Mouse (Mus musculus) urinary bladder, postnatal 10 days (tissue): ENCODE results near the gene Pigyl.
"Not testable (repeated sequence)": the region's sequence is repeated elsewhere in the genome, so short reads cannot be mapped to it uniquely, and the experiment has no call there.

Experiments
- DNase-seq: peaks from one replicate; pipeline ENCODE4 v3.0.0; 2022; ENCODE audit warnings: low spot score

Pigyl gene

DNA sequence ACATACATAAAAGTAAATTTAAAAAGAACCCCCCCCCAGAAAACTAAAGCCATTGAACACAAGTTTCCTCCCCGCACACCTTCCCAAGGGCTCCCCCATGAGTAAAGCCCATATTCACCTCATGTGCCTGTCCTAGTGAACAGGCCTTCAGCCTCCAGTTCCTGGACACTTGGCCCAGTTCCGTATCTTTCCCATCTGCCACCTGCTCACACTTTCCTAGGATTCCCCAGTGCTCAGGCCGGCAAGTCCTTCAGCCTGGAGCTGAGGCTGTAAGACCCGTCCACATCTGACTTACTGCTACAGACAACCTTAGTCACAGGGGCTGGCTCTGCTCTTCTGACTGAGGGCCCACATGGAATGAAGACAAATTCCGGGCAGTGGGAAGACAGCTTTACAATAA, 16.9 kb upstream of the Pigyl start:
- no peak for DNase-seq

DNA sequence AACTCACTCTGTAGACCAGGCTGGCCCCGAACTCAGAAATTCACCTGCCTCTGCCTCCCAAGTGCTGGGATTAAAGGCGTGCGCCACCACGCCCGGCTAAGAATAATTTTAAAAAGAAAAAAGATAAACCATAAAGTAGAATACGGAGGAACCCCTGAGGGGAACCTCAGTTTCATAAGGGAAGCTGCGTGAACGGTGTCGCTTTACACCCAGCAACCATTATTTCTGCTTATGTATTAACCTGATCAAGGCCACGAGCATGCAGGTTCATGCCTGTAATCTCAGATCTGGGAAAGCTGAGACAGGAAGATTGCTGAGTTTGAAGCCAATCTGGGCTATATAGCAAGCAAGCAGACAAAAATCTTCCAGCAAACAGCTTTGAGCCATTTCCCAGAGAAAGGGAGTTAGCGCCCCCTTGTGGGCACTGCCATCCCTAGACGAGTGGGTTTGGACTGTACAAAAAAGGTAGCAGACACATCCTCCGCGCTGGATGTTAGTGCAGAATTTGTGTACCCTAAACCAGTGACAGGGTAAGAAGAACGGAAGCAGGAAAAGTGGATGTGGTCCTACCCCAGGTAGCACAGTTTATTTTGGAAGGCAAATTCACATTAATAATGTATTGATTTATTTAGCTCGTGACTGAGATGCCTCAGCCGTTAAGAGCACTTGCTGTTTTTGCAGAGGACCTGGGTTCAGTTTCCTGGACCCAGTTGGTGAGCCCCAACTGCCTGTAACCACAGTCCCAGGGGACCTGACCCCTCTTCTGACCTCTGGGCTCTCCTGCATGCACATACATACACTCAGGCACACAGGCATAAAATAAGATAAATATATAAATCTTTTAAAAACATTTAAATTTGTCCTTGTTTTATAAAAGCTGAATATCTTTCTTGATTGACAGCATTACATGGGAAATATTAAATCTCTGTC, 13.3 kb upstream of the Pigyl start:
- peak; percentile 63 for DNase-seq

GRCm38 (mm10) chr9:22144304-22144965, 12.2 kb upstream of the Pigyl start:
- no peak for DNase-seq

DNA sequence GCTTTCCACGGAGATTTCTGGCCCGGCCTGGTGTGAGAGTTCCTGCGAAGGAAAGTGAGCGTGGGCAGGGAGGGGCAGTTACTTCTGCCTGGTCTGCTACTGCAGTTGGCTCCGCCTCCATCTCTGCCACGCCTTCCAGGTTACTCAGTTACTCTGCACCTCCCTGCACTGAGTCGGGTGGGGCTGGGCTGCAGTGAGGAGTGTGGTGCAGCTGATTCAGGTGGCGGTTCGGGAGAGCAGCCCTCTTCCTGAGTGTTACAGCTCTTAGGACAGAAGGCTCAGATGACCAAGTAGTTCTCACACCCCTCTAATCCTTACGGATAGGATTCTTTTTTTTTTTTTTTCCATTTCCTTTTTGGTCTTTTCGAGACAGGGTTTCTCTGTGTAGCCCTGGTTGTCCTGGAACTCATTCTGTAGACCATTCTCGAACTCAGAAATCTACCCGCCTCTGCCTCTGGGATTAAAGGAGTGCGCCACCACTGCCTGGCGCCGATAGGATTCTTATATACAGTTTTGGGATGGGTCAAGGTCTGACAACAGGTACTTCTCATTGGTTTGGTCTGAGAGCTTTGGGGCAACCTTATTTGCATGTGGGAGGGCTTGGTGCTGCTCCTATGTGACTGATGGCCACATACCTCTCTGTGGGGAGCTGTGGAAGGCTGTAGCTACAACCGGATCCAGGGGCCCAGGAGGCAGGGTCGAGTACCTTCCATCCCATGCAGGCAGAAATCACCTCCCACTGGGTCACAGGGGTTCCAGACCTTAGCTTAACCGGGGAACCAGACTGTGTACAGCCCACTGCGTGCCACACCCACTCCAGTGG, 7.0 kb upstream of the Pigyl start:
- DNase-seq: no peak

DNA sequence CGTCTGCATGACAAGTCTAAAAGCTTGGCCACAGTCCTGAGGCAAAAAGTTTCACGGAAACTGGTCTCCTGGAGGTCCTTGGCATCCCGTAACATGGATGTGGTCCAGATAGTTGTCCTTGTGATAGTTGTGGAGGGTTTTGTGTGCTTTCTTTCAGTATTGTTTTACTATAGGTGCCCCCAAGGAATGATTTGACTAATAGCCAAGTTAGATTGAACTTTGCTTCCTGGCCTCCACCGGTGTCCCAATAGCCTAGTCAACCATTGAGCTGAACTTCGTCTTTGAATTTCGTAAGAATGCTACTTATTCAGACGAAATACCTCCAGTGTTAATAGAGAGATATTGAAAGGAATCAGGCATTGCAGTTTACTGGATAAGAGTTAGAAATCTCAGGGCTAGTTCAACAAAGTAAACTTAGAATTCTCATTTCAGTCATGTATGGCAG, 6.4 kb upstream of the Pigyl start:
- DNase-seq: not testable (repeated sequence)

GRCm38 (mm10) chr9:22150946-22151345, 5.7 kb upstream of the Pigyl start:
- no peak for DNase-seq

GRCm38 (mm10) chr9:22153810-22154209, 2.8 kb upstream of the Pigyl start:
- no peak for DNase-seq

DNA sequence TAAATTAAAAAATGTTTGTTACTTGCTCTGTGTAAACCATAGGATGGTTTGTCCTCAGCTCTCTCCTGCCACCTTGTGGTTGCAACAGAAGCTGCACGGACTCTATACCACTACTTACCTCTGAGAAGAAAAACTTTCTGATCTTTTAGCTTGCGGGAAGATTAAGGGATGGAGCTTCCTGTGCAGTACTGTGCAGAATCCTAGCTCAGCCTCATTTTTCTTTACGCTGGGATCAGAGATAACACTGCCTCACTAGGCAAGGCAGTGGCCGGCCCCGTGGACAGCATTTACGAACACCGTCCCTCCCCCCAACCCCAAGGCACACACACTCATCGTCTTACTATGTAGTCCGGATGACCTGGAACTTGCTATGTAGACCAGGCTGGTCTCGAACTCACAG, 1.0 kb upstream of the Pigyl start:
- DNase-seq: no peak

DNA sequence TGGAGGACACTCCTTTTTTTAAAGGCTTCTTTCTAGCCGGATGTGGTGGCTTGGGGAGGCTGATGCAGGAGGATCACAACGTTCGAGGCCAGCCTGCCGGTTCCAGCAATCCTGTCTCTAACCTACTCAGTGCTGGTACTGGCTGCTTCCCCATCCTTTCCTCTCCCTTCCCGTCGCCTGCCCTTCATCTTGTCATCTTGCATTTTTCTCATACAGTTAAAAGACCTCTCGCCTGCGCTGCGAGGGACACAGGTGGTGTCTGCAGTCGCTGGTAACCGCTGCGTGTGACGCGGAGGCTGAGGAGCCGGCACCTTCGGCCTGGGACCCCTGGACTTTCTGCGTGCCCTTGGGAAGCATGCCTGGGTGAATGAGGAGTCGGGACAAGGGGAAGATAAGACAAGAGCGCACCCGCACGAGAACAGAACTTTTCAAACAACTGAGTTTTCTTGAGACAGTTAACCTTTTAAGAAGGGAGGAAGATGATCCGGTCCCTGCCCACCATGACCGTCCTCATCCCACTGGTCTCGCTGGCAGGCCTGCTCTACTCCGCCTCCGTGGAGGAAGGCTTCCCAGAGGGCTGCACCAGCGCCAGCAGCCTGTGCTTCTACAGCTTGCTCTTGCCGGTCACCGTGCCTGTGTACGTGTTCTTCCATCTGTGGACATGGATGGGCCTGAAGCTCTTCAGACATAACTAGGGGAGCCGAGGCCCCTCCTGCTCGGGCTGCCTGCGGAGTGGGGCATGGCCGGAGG, 1.0 kb downstream of the Pigyl start:
- no peak for DNase-seq

GRCm38 (mm10) chr9:22161299-22161698, 4.7 kb downstream of the Pigyl start:
- no peak for DNase-seq

GRCm38 (mm10) chr9:22162305-22162704, 5.7 kb downstream of the Pigyl start:
- no peak for DNase-seq

DNA sequence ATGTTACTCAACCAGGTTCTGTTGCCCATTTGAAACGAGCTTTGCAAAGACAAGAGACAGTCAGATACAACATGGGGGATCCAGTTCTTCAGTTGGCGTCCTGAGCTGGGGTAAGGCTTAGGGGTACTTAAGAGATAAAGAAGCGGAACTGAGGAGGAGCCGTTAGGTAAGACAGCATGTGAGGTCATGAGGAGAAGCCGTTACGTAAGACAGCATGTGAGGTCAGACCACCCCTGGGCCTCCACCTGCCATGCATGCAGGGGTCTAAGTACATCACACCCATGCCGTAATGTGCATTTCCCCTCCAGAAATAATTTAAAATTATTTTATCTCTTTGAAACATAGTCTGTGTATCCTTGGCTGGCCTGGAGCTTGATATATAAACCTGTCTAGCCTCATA, 6.3 kb downstream of the Pigyl start:
- DNase-seq: no peak

DNA sequence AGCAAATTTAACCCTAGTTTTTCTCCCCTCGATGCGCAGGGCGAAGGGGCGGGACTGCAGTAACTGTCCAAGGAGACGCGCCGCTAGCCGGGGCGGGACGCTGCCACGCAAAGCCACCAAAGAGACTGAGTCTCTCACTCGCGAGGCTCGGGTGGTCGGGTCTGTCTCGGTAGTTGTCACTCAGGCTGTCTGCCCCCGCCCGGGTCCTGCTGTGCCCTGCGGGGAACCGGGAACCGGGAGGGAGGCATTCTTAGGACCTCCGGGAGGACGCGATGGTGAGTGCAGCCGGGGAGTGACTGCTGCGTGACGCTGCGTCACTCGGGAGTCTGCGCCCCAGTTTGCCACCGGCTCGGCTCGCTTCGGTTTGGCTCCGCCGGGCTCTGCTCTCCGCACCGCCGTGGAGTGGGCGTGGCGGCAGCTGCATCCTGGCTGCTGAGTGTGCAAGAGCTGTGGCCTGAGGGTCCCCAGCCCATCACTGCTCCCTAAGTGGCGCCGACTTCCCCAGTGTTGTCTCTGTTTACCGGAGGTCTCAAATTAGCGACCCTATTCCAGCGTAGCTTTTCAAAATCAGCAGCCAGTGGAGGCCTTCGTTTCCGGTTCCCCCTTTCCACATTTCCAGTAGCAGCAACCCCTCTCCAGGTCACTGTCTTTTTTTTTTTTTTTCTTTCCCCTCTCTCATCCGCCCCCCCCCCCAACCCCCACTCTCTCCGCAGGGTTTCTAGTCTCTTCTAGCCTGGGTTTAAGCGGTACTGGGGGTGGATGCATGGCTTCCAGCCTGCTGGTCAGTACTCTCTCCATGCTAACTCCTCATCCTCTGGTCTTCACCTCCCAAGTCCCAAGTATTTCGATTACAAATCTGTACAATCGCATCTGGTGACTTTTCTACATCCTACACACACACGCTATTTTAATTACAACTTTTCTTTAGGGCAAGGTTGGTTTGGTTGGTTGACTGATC, 8.3 kb downstream of the Pigyl start:
- DNase-seq: no peak

- DNase-seq: no peak
These were observed 9.3 kb downstream of the Pigyl start for GRCm38 (mm10) chr9:22165964-22166363.

DNA sequence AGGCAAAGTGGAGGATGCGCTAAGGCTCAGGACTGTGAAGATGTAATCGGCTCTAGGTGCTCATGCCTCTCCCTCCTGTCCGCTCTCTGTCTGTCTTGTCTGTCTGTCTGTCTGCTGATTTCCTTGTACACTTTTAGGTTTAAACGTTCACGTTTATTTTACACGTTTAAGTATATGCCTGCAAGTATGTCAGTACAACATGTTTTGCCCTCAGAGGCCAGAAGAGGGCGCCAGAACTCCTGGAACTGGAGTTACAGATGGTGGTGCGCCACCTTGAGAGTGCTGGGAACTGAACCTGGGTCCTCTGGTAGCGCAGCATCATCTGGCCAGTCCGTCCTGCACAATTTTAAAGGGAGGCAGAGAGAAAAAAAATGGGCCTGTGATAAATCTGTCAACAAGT, 10.0 kb downstream of the Pigyl start:
- DNase-seq: no peak

GRCm38 (mm10) chr9:22167751-22168150, 11.1 kb downstream of the Pigyl start:
- no peak for DNase-seq

GRCm38 (mm10) chr9:22169327-22169726, 12.7 kb downstream of the Pigyl start:
- no peak for DNase-seq

- DNase-seq: no peak
These were observed 15.7 kb downstream of the Pigyl start for GRCm38 (mm10) chr9:22172318-22172717.

- DNase-seq: no peak
These were observed 31.5 kb downstream of the Pigyl start, which contains the start of gene Zfp872 for GRCm38 (mm10) chr9:22188025-22188611. Gene Zfp872 (plus strand): TSS chr9:22188090.

DNA sequence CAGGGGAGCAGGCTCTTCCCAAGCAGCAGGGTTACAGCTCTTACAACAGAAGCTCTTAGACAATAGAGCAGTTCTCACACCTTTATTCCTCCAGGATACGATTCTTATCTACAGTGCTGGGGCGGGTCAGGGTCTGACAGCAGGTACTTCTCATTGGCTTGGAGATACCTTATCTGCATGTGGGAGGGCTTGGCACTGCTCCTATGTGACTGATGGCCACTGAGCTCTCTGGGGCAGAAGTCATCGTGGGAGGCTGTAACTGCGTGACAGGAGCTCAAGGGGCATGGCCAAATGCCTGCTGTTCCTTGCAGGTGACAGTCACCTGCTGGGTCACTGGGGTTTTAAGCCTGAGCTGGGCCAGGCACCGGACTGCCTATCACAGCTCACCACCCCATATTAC, 39.8 kb downstream of the Pigyl start:
- no peak for DNase-seq
